Mouse (Mus musculus) intestine, embryonic 14.5 days (tissue): Measurements from ENCODE around the gene Ep400. TPM values are rescaled to one million over a fixed set of nuclear protein-coding genes. Genes with fewer than 3 reads are reported as not detected.
A peak's percentile ranks its signal among the peaks of the same experiment; 100 is the strongest.

Experiments used
- ATAC-seq: fragments of 200-750 bp; cut with Nextera tagmentation; replicated peaks from 2 replicates; pipeline ENCODE4 v1.8.0; 2017; ENCODE audit warnings: low read depth, moderate number of reproducible peaks, moderate TSS enrichment, moderate library complexity; ENCODE audit not compliant: low FRiP score, low TSS enrichment
- DNase-seq: peaks from one replicate; pipeline ENCODE4 v3.0.0-alpha.2; 2018; ENCODE audit warnings: low spot score
- H3K27ac ChIP-seq: fragments of 300-500 bp; sonication (generic); 2 replicates; pipeline ENCODE4 v1.5.1; 2014; ENCODE audit warnings: low read depth, mild to moderate bottlenecking, control low read depth
- H3K27me3 ChIP-seq: fragments of 300-500 bp; sonication (generic); replicated peaks from 2 replicates; pipeline ENCODE4 v1.6.1; 2014; ENCODE audit warnings: low read length, control low read depth; ENCODE audit not compliant: control insufficient read depth, insufficient read depth
- H3K36me3 ChIP-seq: fragments of 300-500 bp; sonication (generic); 2 replicates; pipeline ENCODE4 v1.6.1; 2014; ENCODE audit warnings: low read length, control low read depth; ENCODE audit not compliant: control insufficient read depth, insufficient read depth
- H3K4me1 ChIP-seq: fragments of 300-500 bp; sonication (generic); replicated peaks from 2 replicates; pipeline ENCODE4 v1.6.1; 2014; ENCODE audit warnings: low read length, control low read depth, mixed read lengths; ENCODE audit not compliant: control insufficient read depth, insufficient read depth
- H3K4me2 ChIP-seq: fragments of 300-500 bp; sonication (generic); 2 replicates; pipeline ENCODE4 v1.6.1; 2014; ENCODE audit warnings: low read length
- H3K4me3 ChIP-seq: fragments of 300-500 bp; sonication (generic); 2 replicates; pipeline ENCODE4 v1.5.1; 2014; ENCODE audit warnings: low read depth, low read length, control low read depth, mixed read lengths
- H3K9ac ChIP-seq: fragments of 300-500 bp; sonication (generic); 2 replicates; pipeline ENCODE4 v1.6.1; 2014; ENCODE audit warnings: mild to moderate bottlenecking, low read length
- H3K9me3 ChIP-seq: fragments of 300-500 bp; sonication (generic); 2 replicates; pipeline ENCODE4 v1.6.1; 2016; ENCODE audit warnings: low read length, control low read depth; ENCODE audit not compliant: control insufficient read depth
- WGBS: fragments of 180-500 bp; shearing (Covaris S2); extraction: QIAGEN DNeasy Blood & Tissue Kit; methylation state at CpG from one replicate; pipeline ENCODE4 v1.1.7; 2014; 5-methylcytosine and 5-hydroxymethylcytosine counted together
- polyA plus RNA-seq: library from polyadenylated mRNA; unstranded; fragments of >200 nt; fragmentation: Nextera tagmentation; extraction: Ambion mirVana; gene quantifications from 2 replicates; pipeline ENCODE4 v1.2.1, GENCODE M21; 2014

Gene Ep400
- polyA plus RNA-seq, 1 experiment from 2014 or later, result 39.5 TPM

- Histone ChIP-seq H3K4me2 (no peak overlapping the region), H3K9ac (no peak overlapping the region), H3K27me3 (no peaks in the 10 kb centered on the region), H3K4me1 (no peaks in the 10 kb centered on the region), H3K36me3 (peaks cover 93% of the 10 kb centered on the region), H3K4me3 (no peak overlapping the region), H3K27ac (no peak overlapping the region), H3K9me3 (no peaks in the 10 kb centered on the region)
- ATAC-seq (no peak), DNase-seq (no peak)
- 85% methylated on average over 2 of the region's 2 CpGs for WGBS
Measured at GRCm38 (mm10) chr5:110664750-110665269, 105.7 kb downstream of the Ep400 start.

- ATAC-seq, result no peak
- no peak for DNase-seq
- Histone ChIP-seq H3K4me3 (no peak overlapping the region), H3K27ac (no peak overlapping the region), H3K36me3 (peaks cover 94% of the 10 kb centered on the region), H3K9ac (no peak overlapping the region), H3K4me2 (no peak overlapping the region), H3K4me1 (no peaks in the 10 kb centered on the region), H3K9me3 (no peaks in the 10 kb centered on the region), H3K27me3 (no peaks in the 10 kb centered on the region)
- WGBS, result 88% methylated on average over 2 of the region's 2 CpGs
Measured at GRCm38 (mm10) chr5:110664041-110664440, 106.5 kb downstream of the Ep400 start.

- peaks cover 95% of the 10 kb centered on the region for H3K36me3 ChIP-seq
Measured at GRCm38 (mm10) chr5:110659682-110660081, 110.8 kb downstream of the Ep400 start.

DNA sequence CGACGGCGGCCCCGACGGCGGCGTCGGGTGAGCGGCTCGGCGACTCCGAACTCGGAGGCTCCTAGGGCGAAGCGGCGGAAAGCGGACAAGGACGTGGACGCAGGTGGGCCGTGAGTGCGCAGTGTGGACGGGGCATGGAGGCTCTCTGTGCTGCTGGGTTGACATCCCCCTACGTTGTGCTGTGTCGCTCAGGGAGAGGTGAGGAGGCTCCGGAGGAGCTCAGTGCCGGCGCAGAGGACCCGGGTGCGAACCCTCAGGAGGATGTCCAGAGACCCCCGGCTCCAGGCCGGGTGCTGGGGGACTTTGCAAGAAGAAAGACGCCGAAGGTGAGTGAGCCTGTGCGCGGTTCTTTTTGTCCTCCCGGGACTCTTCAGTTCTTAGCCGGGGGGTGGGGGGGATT is 116.8 kb downstream of the Ep400 start:
- Histone ChIP-seq H3K4me3 (peak overlapping the region; percentile 98), H3K27me3 (no peaks in the 10 kb centered on the region), H3K4me1 (peaks cover 9% of the 10 kb centered on the region), H3K27ac (peak overlapping the region; percentile 43; the same call in 1 of the 2 replicates), H3K9ac (peak overlapping the region; percentile 84), H3K9me3 (no peaks in the 10 kb centered on the region), H3K4me2 (peak overlapping the region; percentile 91), H3K36me3 (peaks cover 73% of the 10 kb centered on the region)
- DNase-seq (no peak), ATAC-seq (peak; percentile 37)
- WGBS, result 2% methylated on average over 37 of the region's 37 CpGs

More at GRCm38 (mm10) chr5:110659682-110660081, 110.8 kb downstream of the Ep400 start:
- Histone ChIP-seq H3K4me3 (no peak overlapping the region), H3K4me2 (no peak overlapping the region), H3K27ac (no peak overlapping the region), H3K27me3 (no peaks in the 10 kb centered on the region), H3K9ac (no peak overlapping the region), H3K4me1 (no peaks in the 10 kb centered on the region), H3K9me3 (no peaks in the 10 kb centered on the region)
- no peak for ATAC-seq
- DNase-seq, result no peak

- peak within 1 kb of the TSS; percentile 98 for H3K4me3 ChIP-seq
- under 1% methylated on average over 91 of the region's 91 CpGs for WGBS
- H3K9me3 ChIP-seq, result no peaks in the 10 kb centered on the region
- peak; percentile 84 for ATAC-seq
- H3K4me2 ChIP-seq, result peak within 1 kb of the TSS; percentile 91
- peak within 1 kb of the TSS; percentile 84 for H3K9ac ChIP-seq
- peaks cover 9% of the 10 kb centered on the region for H3K4me1 ChIP-seq
- H3K27ac ChIP-seq, result peak within 1 kb of the TSS; percentile 43; the same call in 1 of the 2 replicates
- DNase-seq, result peak; percentile 99
- peaks cover 73% of the 10 kb centered on the region for H3K36me3 ChIP-seq
- H3K27me3 ChIP-seq, result no peaks in the 10 kb centered on the region
Measured at GRCm38 (mm10) chr5:110652719-110653648, 117.5 kb downstream of the Ep400 start, which contains the start of the genes Noc4l and Ddx51. Noc4l (minus strand) TSS chr5:110653417. Ddx51 (plus strand) TSS chr5:110653451.

- Histone ChIP-seq H3K27me3 (no peaks in the 10 kb centered on the region), H3K4me1 (no peaks in the 10 kb centered on the region), H3K4me2 (no peak overlapping the region), H3K9ac (no peak overlapping the region), H3K9me3 (no peaks in the 10 kb centered on the region), H3K27ac (no peak overlapping the region), H3K36me3 (peaks cover 53% of the 10 kb centered on the region), H3K4me3 (no peak overlapping the region)
- DNase-seq (no peak), ATAC-seq (no peak)
Measured at GRCm38 (mm10) chr5:110646377-110646776, 124.1 kb downstream of the Ep400 start.

- no peak overlapping the region for H3K4me3 ChIP-seq
- no peaks in the 10 kb centered on the region for H3K4me1 ChIP-seq
- DNase-seq, result peak; percentile 83
- no peaks in the 10 kb centered on the region for H3K36me3 ChIP-seq
- no peak for ATAC-seq
- WGBS, result 19% methylated on average over 12 of the region's 12 CpGs
- H3K9ac ChIP-seq, result peak overlapping the region; percentile 22; the same call in 1 of the 2 replicates
- peak overlapping the region; percentile 37 for H3K4me2 ChIP-seq
- no peaks in the 10 kb centered on the region for H3K9me3 ChIP-seq
- H3K27me3 ChIP-seq, result no peaks in the 10 kb centered on the region
- H3K27ac ChIP-seq, result no peak overlapping the region
Measured at GRCm38 (mm10) chr5:110639459-110639858, 131.1 kb downstream of the Ep400 start.

GRCm38 (mm10) chr5:110638306-110639074 is 132.0 kb downstream of the Ep400 start:
- H3K4me2 ChIP-seq, result no peak overlapping the region
- no peak overlapping the region for H3K27ac ChIP-seq
- no peaks in the 10 kb centered on the region for H3K27me3 ChIP-seq
- no peak overlapping the region for H3K4me3 ChIP-seq
- H3K4me1 ChIP-seq, result no peaks in the 10 kb centered on the region
- DNase-seq (no peak), ATAC-seq (no peak)
- H3K9ac ChIP-seq, result no peak overlapping the region
- H3K36me3 ChIP-seq, result no peaks in the 10 kb centered on the region
- 75% methylated on average over 7 of the region's 7 CpGs for WGBS
- no peaks in the 10 kb centered on the region for H3K9me3 ChIP-seq
